Mouse (Mus musculus) spleen, embryonic (tissue): ENCODE data around the gene Ergic1.

Experiments
- CTCF ChIA-PET: fragments of 350-600 bp; sonication (Branson Sonifier 250); formaldehyde crosslinking; loops from one replicate; lab custom pipeline; 2022; lab: Charles Lee

Ergic1 gene

DNA sequence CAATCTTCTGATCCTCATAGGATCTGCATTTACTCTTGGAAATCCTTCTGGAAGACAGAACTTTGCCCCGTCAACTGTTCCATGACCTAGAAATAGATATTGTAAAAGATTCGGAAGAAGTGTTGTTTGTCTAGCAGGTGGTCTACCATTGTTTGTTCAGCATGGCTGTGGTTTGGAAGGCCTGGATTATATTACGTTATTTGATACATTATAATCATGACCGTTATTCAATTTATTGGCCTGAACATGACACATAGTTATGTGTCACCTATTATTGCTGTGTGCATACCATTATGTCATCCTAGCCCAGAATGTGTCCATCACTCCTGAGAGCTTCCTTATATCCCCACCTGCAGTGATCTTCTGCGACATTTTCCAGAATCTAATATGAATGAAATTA is 37.6 kb downstream of the Ergic1 start:
- CTCF ChIA-PET, result no interaction called here

DNA sequence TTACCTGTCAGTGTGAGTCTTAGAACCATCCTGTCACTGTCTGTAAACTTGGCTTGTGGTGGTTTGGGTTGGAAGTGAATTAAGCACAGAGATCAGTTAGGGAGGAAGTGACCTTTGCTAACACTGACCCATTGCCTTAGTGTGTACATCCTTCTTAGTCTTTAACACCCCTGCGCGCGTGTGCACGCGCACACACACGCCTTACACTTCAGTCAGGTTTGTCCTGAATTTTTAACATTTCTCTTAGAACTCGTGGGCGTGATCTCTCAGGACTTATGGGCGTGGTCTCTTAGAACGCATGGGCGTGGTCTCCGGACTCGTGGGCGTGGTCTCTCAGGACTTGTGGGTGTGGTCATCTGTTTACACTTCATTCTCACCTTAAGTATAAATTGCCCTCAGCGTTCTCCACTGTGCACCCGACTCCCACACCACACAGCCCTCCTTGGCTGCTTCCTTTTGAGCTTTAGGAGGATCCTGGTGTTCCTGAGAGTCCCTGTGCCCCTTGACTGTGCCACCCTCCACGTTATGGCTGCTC is 39.7 kb downstream of the Ergic1 start:
- CTCF ChIA-PET, result no interaction called here

DNA sequence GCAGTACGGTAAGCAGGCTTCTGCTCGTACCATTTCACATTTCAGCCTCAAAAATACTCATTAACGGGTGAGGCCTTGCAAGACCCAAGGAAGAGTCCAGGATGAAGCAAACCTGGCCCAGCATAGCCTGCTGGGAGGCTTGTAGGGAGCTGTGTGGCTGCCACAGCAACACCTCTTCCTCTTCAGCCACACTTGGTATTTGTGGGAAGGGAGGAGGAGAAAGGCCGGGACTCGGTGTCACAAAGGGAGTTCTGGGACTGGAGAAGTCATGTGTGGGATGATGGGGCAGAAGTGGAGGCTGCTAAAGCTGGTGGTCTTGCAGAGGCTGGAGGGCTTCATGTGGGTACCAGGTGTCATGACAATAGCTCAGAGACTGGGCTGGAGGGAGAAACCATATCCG is 40.2 kb downstream of the Ergic1 start:
- CTCF ChIA-PET, result no interaction called here

DNA sequence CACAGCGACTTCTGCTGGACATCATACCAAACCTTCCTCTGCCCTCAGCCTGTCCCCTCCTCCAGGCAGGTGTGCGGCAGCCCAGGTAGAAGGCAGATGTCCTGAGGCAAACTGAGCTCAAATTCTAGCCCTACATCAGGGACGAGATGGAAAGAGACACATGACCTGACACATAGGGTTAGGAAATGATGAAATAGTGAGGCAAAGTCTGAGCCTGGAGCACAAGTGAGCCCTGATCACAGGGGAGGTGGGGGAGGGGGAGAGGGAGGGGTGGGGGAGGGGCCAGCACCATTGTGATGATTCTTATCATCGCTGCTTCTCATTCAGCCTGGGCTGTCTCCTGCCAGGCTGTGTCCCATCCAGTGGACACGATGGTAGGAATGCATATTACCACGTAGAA is 40.6 kb downstream of the Ergic1 start:
- CTCF ChIA-PET, result no interaction called here

DNA sequence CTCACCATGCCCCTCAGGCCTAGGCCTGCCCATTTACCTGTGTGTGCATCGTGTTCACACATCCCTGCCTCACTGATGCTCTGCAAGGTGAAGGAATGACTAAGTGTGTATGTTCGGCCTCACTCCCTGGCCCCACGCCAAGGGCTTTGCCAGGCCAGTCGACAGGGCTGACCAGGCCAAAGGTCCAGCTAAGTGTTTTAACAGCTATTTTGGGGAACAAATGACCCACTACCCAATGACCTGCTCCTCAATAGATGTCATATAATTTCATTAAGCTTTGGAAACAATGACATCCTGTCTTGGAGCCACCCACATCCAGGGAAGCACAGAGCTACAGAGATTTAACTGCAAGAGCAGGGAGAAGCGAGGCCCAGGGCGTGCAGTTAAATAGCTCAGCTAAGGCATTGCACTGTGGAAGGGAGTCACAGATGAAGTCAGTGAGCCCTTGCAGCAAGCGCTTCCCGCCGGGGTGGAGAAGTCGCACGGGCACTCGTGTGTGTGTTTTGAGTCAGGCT is 41.1 kb downstream of the Ergic1 start:
- CTCF ChIA-PET, result no interaction called here

DNA sequence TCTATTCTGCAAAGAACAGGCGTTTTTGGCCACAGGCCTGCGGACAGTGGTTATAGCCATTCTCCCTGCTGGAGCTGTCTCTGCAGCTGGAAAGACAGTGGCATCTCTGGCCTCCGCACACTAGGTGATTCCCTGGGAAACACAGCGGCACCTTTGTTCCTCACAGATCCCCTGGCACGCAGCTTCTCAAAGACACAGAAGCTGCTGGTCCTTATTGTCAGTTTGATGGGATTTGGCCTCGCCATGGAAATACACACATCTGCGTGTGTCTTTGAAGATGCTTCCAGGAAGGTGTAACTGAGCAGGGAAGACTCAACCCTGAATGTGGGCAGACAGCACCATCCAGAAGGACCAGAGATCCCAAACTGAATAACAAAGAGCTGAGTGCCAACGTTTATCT is 42.0 kb downstream of the Ergic1 start:
- CTCF ChIA-PET, result interaction anchor here (0.5 kb wide), 1 partner anchor 103 kb away, joined by 22 read pairs; no protein-coding TSS in a partner anchor

DNA sequence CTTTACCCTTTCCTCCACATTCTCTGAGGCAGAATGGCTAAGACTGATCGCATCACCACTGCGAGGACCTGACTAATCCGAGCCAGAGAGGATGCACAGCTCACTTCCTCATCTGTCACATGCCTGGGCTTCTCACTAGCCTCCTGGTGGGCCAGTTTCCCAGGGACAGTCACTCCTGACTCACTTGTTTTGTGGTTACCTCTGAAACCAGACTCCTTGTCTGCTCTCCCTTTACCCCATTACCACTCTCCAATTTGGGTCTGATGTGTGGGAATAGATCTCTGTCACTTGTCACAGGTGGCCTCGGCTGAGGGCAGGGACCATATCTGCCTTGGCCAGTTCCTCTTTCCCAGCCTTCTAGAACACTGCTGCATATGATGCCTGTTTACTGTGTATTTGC is 44.3 kb downstream of the Ergic1 start:
- CTCF ChIA-PET, result interaction anchor here (0.7 kb wide), 1 partner anchor 72 kb away, joined by 3 read pairs; no protein-coding TSS in a partner anchor

DNA sequence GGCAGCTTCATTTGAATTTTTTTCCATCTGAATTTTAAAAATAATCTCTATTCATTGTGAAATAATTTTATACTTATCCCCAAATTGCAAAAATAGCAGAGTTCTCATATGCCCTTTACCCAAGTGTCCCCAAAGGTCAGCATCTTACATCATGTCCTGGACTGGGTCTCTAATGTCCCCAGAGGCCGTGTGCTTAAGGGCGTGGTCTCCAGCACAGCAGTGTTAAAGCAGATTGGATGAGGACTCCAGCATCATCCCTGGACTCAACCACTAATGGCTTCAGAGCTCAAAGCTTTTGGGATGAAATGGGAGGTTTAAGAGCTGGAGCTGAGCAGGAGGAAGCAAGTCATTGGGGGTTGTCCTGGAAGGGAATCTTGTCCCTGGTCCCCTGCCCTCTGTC is 45.2 kb downstream of the Ergic1 start:
- CTCF ChIA-PET, result interaction anchor here (0.7 kb wide), 1 partner anchor 73 kb away, joined by 3 read pairs; no protein-coding TSS in a partner anchor

DNA sequence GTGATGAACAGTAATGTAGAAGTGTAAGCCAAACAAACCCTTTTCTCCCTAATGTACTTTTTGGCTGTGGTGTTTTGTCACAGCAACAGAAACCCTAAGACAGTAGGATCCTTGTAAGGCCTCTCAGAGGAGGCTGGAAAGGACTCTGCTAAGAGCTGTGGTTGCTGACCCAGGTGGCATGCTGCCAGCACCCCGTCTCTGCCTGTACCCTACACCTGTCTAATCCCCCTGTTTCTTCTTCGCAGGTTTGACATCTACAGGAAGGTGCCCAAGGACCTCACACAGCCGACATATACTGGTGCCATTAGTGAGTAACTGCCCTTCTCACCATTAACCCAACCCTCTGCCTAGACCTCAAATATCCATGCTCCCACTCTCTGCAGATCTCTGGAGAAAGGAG is 47.1 kb downstream of the Ergic1 start:
- CTCF ChIA-PET, result no interaction called here

DNA sequence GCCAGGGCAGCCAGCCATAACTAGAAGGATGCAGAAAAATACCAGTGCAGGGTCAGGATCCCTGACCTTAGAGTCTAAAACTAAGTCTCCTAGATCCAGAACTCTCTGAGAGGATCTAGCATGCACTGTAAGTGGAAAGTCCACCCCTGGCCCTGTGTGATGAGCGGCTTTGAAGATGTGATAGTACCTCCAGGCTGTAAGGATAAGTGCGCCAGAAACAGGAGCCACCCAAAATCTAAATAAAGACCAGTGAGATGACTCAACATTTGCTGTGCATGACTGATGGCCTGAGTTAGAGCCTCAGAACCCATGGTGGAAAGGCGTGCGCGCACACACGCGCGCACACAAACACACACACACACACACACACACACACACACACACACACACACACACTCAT is 47.6 kb downstream of the Ergic1 start:
- CTCF ChIA-PET, result no interaction called here

DNA sequence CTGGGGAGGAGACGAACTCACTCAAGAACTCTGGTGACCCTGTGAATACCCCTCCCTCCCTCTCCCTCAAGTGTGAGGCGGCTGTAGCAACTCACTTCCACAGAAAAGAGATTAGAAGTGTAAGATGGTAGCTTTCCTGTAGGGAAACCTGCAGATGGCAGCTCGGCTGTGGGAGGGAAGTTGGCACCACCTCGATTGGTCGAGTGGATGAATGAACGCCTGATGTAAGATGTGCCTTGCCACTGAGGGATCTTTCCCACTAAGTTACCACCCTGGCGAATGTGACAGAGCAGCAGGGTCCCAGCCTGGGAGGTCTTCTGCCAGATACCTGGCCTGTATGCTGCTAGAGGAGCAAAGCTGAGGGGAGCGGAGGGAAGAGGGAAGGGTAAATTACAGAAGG is 48.5 kb downstream of the Ergic1 start:
- CTCF ChIA-PET, result no interaction called here

DNA sequence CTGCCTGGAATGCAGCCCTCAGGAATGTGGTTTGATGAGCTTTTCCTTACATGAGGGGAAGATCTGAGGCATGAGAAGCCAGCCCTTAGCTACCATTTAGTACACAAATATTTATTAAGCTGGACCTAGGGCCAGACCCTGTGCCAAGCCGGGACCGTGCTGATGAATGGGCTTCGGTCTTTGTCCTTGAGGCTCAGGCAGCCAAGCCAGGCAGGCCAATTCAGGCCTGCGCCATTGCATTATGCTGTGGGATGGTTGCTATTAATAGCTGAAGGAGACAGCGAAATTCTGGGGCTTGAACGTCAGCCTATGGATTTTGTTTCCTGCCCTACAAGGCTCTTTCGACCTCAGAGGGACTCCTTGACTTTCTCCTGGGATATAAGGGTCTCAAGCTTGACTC is 50.0 kb downstream of the Ergic1 start:
- CTCF ChIA-PET, result no interaction called here

DNA sequence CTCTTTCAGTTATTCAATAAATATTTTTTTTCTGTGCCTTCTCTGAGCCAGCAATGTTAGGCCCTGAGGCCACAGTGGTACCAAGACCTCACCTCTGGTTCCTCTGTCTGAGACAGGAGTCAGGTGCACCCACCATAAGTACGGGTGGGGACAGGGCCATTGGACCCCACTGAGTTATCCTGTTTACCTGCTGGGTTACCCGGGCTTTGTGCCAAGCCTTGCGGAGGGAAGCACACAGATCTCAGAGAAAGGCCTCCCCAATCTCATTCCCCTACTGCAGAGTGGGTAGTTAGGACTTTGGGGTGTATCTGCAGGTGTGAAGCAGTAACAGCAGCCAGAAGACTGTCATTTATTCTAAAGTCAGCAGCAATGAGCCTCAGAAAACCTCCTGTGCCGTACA is 50.6 kb downstream of the Ergic1 start:
- CTCF ChIA-PET, result no interaction called here

DNA sequence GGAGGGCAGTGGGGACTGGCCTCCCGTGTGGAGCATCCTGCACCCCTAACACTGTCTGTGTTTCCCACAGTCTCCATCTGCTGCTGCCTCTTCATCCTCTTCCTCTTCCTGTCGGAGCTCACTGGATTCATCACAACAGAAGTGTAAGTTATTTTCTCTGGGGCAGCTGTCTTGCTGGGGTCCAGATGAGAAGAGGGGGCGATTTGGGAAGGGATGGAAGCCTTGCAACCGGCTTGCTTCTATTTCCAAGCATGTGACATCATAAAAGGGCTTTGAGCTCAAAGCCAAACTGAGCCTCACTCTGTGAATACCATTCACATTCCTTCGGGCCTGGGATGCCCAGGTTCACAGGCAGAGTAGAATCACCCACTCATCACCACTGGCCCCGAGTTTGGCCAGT is 53.0 kb downstream of the Ergic1 start:
- CTCF ChIA-PET, result no interaction called here

DNA sequence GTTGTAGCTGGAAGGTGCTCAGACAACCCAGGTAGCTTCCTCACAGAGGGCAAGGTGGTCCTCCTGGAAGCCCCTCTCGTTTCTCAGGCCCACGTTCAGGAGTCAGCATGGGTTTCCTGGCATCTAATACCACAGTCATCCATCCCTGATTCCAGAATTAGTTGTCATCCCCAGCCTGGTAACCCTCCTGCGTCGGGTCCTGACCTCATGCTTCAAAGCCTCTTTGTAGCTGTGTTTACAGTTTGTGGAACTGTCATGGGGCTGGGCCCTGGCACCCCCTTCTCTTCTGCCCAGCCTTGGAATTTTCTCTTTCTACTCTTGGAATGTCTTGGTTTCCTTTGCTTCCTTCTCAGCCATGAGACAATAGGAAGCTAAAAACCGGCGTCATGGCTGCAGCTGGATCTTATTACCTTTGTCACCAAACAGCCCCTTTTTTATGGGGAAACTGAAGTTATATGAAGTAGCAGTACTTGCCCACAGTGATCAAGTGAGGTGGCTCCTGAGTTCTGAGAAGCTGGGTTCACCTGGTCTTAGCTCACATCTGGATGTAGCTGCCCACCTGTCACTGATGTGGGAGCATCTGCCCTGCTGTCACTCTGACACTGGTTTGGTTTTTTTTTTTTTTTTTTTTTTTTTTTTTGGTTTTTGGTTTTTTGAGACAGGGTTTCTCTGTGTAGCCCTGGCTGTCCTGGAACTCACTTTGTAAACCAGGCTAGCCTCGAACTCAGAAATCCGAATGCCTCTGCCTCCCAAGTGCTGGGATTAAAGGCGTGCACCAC is 53.6 kb downstream of the Ergic1 start:
- CTCF ChIA-PET, result no interaction called here

DNA sequence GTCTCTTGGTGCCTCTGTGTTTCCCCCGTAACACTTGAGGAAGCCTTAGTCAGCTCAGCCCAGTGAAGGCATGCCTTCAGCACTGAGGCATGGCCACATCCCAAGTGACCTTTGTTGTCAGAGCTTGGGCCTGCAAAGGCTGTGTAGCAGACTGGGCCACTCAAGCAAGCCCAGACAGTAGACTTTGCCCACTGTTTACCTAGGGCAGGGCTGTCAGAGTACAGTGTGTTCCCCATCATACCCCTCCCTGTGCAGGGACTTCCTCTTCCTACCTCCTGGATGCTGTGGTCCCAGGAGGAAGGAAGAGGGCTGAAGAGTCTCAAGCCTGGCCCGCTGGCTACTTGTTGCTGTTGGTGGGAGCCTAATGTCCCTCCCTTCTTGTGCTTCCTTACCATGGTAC is 55.4 kb downstream of the Ergic1 start:
- CTCF ChIA-PET, result no interaction called here

DNA sequence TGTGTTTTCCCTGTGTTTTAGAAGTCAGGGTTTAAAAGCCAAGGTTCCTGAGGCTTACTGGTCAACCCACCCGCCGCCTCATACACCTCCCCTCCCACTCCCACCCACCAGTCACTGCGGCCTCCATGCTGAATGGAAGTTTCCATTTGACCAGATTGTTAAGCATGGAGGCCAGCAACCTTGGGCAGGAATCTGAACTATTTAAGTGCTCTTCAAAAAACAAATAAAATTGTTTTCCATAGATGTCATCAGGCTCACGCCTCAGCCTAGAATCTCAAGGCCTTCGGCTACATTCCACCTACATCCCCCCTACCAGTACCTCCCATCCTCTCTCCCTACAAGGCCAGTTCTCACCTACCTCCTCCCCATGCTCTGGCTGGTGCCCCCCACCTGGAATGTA is 57.2 kb downstream of the Ergic1 start:
- CTCF ChIA-PET, result no interaction called here

DNA sequence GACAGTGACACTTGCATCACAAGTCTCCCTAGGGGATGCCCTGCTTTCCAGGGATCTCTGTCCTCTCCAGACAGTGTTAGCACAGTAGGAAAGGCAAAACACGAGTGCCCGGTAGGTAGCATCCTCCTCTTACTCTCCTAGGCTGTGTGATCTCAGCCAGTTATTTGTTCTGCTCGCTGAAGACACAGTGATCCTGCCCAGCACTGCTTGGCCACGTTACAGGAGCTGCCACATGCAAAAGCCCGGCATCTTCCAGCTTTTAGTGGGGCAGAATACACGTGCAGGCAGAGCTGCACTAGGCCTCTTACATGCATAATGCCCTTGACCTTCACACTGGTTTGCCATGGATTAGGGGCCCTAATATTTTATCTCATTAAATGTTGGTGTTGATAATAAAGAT is 58.3 kb downstream of the Ergic1 start:
- CTCF ChIA-PET, result no interaction called here

DNA sequence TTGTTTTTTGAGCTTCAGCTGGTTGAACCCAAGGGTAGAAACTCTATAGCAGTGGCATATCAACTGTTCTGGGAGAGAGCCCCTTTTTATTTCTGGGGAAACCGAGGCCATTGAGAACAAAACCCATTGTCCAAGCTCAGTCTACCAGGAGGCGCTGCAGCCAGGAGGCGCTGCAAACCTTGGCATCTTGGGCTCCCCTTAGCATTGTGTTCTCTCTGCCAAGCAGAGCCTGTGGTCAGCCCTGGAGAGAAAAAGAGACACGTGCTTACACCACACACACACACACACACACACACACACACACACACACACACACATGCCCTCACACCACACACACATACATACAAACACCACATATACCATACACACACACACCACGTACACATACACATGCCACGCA is 59.0 kb downstream of the Ergic1 start:
- CTCF ChIA-PET, result interaction anchor here (0.9 kb wide), 1 partner anchor 113 kb away, joined by 3 read pairs; no protein-coding TSS in a partner anchor

DNA sequence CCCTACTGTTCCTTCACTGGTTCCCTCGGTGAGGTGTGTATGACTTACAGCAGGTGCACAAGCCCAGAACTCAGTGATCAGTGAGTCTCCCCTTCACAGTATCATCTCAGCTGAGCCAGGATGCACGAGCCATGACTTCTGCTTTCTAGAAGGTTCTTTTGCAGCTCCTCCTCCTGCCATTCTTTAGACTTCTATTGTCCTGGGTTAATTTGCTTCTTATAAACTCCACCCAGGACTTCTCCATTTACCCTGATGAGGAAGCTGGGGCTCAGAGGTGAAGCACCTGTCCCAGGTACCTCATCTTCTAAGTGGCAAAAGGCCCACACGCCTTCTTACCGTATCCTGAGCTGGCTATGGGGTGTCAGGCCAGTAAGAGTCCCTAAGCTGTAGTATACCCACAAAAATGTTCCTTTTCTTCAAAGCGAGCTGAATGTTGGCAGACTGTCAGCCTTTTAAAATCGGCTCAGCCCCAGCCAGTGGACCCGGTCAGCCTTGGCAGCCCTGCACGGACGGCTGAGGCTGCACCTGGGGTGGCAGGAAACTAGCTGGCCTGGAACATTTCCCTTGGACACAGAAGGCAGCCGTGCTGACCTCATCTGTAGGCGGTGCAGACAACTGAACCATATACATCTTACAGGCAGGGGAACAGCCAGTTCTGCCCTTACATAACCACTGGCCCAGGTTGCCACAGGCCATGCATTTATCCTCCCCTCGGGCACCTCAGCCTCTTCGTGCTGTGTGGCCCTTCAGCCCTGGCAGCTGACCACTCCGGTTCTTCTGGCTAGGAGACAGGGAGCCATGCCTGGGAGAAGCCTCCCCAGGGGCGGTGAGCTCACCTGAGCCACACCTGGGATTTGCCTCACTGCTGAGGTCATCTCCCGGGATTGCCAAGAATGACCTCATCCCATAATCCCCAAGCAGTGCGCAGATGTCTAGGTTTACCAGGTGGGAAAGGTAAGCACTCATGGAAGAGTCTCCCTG is 59.8 kb downstream of the Ergic1 start:
- CTCF ChIA-PET, result interaction anchor here (0.9 kb wide), 1 partner anchor 114 kb away, joined by 3 read pairs; no protein-coding TSS in a partner anchor

DNA sequence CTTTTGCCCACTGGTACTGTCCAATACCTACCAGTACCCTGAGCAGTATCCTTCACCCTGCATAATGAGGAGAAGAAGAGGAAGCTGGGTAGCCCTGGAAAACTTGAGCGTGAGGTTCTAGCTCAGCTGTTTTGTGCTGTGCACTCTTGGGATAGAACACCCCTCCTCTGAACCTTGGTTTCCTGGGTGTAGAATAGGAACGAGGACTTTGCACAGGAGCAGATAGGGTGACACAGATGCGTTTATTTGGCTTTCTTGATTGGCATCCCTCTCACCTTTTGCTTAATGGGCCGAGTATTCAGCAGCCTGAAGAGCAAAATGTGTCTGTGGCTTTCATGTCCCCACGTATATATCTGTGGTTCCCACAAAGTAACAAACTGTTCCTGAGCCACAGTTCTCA is 60.6 kb downstream of the Ergic1 start:
- CTCF ChIA-PET, result no interaction called here

DNA sequence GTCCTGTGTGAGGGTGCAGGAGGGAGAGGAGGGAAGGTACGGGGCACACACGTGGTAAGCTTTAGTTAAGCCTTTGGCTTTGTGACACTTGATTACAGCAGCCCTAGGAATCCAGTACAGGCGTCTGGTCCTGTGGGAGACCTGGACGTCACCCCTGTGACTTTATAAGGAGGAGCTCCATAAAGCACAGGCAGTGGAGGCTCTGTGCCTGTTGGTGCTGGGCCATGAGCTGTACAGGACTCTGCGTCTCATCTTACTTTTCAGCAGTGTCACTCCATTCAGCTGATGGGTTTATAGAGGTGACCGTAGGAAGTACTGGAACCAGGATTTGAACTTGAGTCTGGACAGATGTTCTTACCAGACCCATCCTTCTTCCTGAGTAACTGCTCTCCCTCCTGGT is 62.7 kb downstream of the Ergic1 start:
- CTCF ChIA-PET, result no interaction called here
